Mouse (Mus musculus): Measurements from ENCODE around the gene Tnfrsf14. TPM values are rescaled to one million over a fixed set of nuclear protein-coding genes. Genes with fewer than 3 reads are reported as not detected.

The Tnfrsf14 gene
- 3.0 and 4.4 TPM in 2 replicates for polyA plus RNA-seq (2014; fragmentation: Nextera tagmentation; extraction: Ambion mirVana)

GRCm38 (mm10) chr4:154928395-154929087, at the start of gene Tnfrsf14:
Tnfrsf14 (minus strand) TSS chr4:154928563.
- no peaks in the 10 kb centered on the region for H3K36me3 ChIP-seq (ENCODE audit: control insufficient read depth, insufficient read depth, low read length)
- WGBS (ENCODE audit: insufficient replicate concordance): 15% methylated on average over 12 of the region's 12 CpGs
- peak; percentile 80 for ATAC-seq (replicated peaks; ENCODE audit: insufficient number of reproducible peaks, low FRiP score, low TSS enrichment)
- peaks cover 13% of the 10 kb centered on the region for H3K4me1 ChIP-seq (ENCODE audit: control insufficient read depth, insufficient read depth, low read length)
- peak within 1 kb of the TSS; percentile 38 for H3K4me3 ChIP-seq (ENCODE audit: low read depth, low read length)
- H3K9ac ChIP-seq (ENCODE audit: low read depth, low read length): peak within 1 kb of the TSS; percentile 65
- peak within 1 kb of the TSS; percentile 57 for H3K4me2 ChIP-seq
- no peaks in the 10 kb centered on the region for H3K9me3 ChIP-seq (replicated peaks; ENCODE audit: control insufficient read depth, low read length)
- H3K27me3 ChIP-seq (ENCODE audit: control insufficient read depth, insufficient read depth, low read length): no peaks in the 10 kb centered on the region
- peak within 1 kb of the TSS; percentile 85 for H3K27ac ChIP-seq (ENCODE audit: low read depth, low read length)

GRCm38 (mm10) chr4:154974163-154974611, 45.8 kb upstream of the Tnfrsf14 start:
- Histone ChIP-seq H3K27me3 (ENCODE audit: control insufficient read depth, insufficient read depth, low read length) (no peaks in the 10 kb centered on the region), H3K36me3 (ENCODE audit: control insufficient read depth, insufficient read depth, low read length) (peaks cover 84% of the 10 kb centered on the region), H3K4me1 (ENCODE audit: control insufficient read depth, insufficient read depth, low read length) (no peaks in the 10 kb centered on the region), H3K4me3 (ENCODE audit: low read depth, low read length) (no peak overlapping the region), H3K27ac (ENCODE audit: low read depth, low read length) (no peak overlapping the region), H3K4me2 (no peak overlapping the region), H3K9ac (ENCODE audit: low read depth, low read length) (no peak overlapping the region), H3K9me3 (replicated peaks; ENCODE audit: control insufficient read depth, low read length) (no peaks in the 10 kb centered on the region)
- no peak for ATAC-seq (replicated peaks; ENCODE audit: insufficient number of reproducible peaks, low FRiP score, low TSS enrichment)
- WGBS (ENCODE audit: insufficient replicate concordance): 86% methylated on average over 11 of the region's 11 CpGs

- WGBS (ENCODE audit: insufficient replicate concordance): 95% methylated on average over 12 of the region's 12 CpGs
These were observed 44.2 kb upstream of the Tnfrsf14 start for GRCm38 (mm10) chr4:154972546-154972945.

GRCm38 (mm10) chr4:154967173-154967572, 38.8 kb upstream of the Tnfrsf14 start:
- peaks cover 35% of the 10 kb centered on the region for H3K4me1 ChIP-seq (ENCODE audit: control insufficient read depth, insufficient read depth, low read length)
- WGBS (ENCODE audit: insufficient replicate concordance): 66% methylated on average over 5 of the region's 5 CpGs
- no peak for ATAC-seq (replicated peaks; ENCODE audit: insufficient number of reproducible peaks, low FRiP score, low TSS enrichment)

More at GRCm38 (mm10) chr4:154972546-154972945, 44.2 kb upstream of the Tnfrsf14 start:
- Histone ChIP-seq H3K9ac (ENCODE audit: low read depth, low read length) (no peak overlapping the region), H3K4me1 (ENCODE audit: control insufficient read depth, insufficient read depth, low read length) (peaks cover under 1% of the 10 kb centered on the region), H3K27ac (ENCODE audit: low read depth, low read length) (no peak overlapping the region), H3K4me2 (no peak overlapping the region), H3K36me3 (ENCODE audit: control insufficient read depth, insufficient read depth, low read length) (peaks cover 73% of the 10 kb centered on the region), H3K4me3 (ENCODE audit: low read depth, low read length) (no peak overlapping the region), H3K9me3 (replicated peaks; ENCODE audit: control insufficient read depth, low read length) (no peaks in the 10 kb centered on the region), H3K27me3 (ENCODE audit: control insufficient read depth, insufficient read depth, low read length) (no peaks in the 10 kb centered on the region)
- ATAC-seq (replicated peaks; ENCODE audit: insufficient number of reproducible peaks, low FRiP score, low TSS enrichment): no peak

GRCm38 (mm10) chr4:154965856-154966255, 37.5 kb upstream of the Tnfrsf14 start:
- peaks cover 42% of the 10 kb centered on the region for H3K4me1 ChIP-seq (ENCODE audit: control insufficient read depth, insufficient read depth, low read length)
- no peak for ATAC-seq (replicated peaks; ENCODE audit: insufficient number of reproducible peaks, low FRiP score, low TSS enrichment)
- H3K27ac ChIP-seq (ENCODE audit: low read depth, low read length): no peak overlapping the region
- H3K9me3 ChIP-seq (replicated peaks; ENCODE audit: control insufficient read depth, low read length): no peaks in the 10 kb centered on the region
- H3K9ac ChIP-seq (ENCODE audit: low read depth, low read length): 0 out of 2 replicates have a peak overlapping the region, but pooled peaks have one; percentile 11
- peaks cover 30% of the 10 kb centered on the region for H3K27me3 ChIP-seq (ENCODE audit: control insufficient read depth, insufficient read depth, low read length)
- peak overlapping the region; percentile 93 for H3K4me2 ChIP-seq
- H3K4me3 ChIP-seq (ENCODE audit: low read depth, low read length): no peak overlapping the region
- 76% methylated on average over 3 of the region's 3 CpGs for WGBS (ENCODE audit: insufficient replicate concordance)
- peaks cover 17% of the 10 kb centered on the region for H3K36me3 ChIP-seq (ENCODE audit: control insufficient read depth, insufficient read depth, low read length)

More at GRCm38 (mm10) chr4:154967173-154967572, 38.8 kb upstream of the Tnfrsf14 start:
- no peak overlapping the region for H3K27ac ChIP-seq (ENCODE audit: low read depth, low read length)
- H3K27me3 ChIP-seq (ENCODE audit: control insufficient read depth, insufficient read depth, low read length): peaks cover 17% of the 10 kb centered on the region
- H3K9ac ChIP-seq (ENCODE audit: low read depth, low read length): no peak overlapping the region
- no peak overlapping the region for H3K4me3 ChIP-seq (ENCODE audit: low read depth, low read length)
- H3K36me3 ChIP-seq (ENCODE audit: control insufficient read depth, insufficient read depth, low read length): peaks cover 30% of the 10 kb centered on the region
- H3K4me2 ChIP-seq: no peak overlapping the region
- no peaks in the 10 kb centered on the region for H3K9me3 ChIP-seq (replicated peaks; ENCODE audit: control insufficient read depth, low read length)

DNA sequence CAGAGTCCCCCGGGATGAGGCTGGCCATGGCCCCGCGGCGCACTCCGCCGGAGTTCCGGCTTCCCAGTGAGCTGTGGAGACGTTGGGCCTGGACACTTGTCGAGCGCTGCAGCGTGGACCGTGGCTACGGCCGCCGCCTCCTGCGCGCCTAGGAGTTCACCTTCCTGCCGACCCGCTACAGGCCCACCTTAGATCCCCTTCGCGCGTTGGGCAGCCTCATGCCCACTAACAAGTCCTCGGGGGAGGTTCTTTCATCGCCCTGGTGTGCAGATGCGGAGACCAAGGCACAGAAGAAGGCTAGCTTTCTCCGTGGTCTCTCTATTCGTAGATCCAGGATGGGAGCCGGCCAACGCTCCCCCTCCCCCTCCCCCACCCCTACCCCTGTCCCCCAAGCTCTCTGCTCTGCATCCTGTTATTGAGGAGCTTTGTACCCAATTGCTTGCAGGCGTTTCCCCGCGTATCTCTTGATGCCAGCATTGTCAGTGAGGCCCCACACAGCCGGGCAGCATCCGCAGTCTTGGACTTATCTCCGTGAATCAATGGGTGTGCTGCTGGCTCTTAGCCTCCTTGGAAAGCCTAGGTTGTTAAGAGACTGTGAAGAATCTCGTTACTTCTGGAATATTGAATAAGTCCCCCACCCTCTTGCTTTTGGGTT, 36.3 kb upstream of the Tnfrsf14 start:
- Histone ChIP-seq H3K27me3 (ENCODE audit: control insufficient read depth, insufficient read depth, low read length) (peaks cover 41% of the 10 kb centered on the region), H3K36me3 (ENCODE audit: control insufficient read depth, insufficient read depth, low read length) (peaks cover 8% of the 10 kb centered on the region; the same call in 1 of the 2 replicates), H3K9me3 (replicated peaks; ENCODE audit: control insufficient read depth, low read length) (no peaks in the 10 kb centered on the region), H3K4me1 (ENCODE audit: control insufficient read depth, insufficient read depth, low read length) (peaks cover 49% of the 10 kb centered on the region), H3K27ac (ENCODE audit: low read depth, low read length) (peak overlapping the region; percentile 91), H3K4me2 (peak overlapping the region; percentile 93), H3K9ac (ENCODE audit: low read depth, low read length) (peak overlapping the region; percentile 90), H3K4me3 (ENCODE audit: low read depth, low read length) (peak overlapping the region; percentile 81)
- WGBS (ENCODE audit: insufficient replicate concordance): 2% methylated on average over 36 of the region's 36 CpGs
- ATAC-seq (replicated peaks; ENCODE audit: insufficient number of reproducible peaks, low FRiP score, low TSS enrichment): no peak

- H3K9ac ChIP-seq (ENCODE audit: low read depth, low read length): peak within 1 kb of the TSS; percentile 90
- peak; percentile 93 for ATAC-seq (replicated peaks; ENCODE audit: insufficient number of reproducible peaks, low FRiP score, low TSS enrichment)
- peaks cover 48% of the 10 kb centered on the region for H3K27me3 ChIP-seq (ENCODE audit: control insufficient read depth, insufficient read depth, low read length)
- peaks cover 49% of the 10 kb centered on the region for H3K4me1 ChIP-seq (ENCODE audit: control insufficient read depth, insufficient read depth, low read length)
- under 1% methylated on average over 66 of the region's 66 CpGs for WGBS (ENCODE audit: insufficient replicate concordance)
- peaks cover under 1% of the 10 kb centered on the region; the same call in 1 of the 2 replicates for H3K36me3 ChIP-seq (ENCODE audit: control insufficient read depth, insufficient read depth, low read length)
- no peaks in the 10 kb centered on the region for H3K9me3 ChIP-seq (replicated peaks; ENCODE audit: control insufficient read depth, low read length)
- peak within 1 kb of the TSS; percentile 81 for H3K4me3 ChIP-seq (ENCODE audit: low read depth, low read length)
- H3K27ac ChIP-seq (ENCODE audit: low read depth, low read length): peak within 1 kb of the TSS; percentile 91
- peak within 1 kb of the TSS; percentile 93 for H3K4me2 ChIP-seq
These were observed 35.7 kb upstream of the Tnfrsf14 start, which contains the start of gene Pank4 for GRCm38 (mm10) chr4:154963901-154964580. Pank4 (plus strand) TSS chr4:154964123.

DNA sequence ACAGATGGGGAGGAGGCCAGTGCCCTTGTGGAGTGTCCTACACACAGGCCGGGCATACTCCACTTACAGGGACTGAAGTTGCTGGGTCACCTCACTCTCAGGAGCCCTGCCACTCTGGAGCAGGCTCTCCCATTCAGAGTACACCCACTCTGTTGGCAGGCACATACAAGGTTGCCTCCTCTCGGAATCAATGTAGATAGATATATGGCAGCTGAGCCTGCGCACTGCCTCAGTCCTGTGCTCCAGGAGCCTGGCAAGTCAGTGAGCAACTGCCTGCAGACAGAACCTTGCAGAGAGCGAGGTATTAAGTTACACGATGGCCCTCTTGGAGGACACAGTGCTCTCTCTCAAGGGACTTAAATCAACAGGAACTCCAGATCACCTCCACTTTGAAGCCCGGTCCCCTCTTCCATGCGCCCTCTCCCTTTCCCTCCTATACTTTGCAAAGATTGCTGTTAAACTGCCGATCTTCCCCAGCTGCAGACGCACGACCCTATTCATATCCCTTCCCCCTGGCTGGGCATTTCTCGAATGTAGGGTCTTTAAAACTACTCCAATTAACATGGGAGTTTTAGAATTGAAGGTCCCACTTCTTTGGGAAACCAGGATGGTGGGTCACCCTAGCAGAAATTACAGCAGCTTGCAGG, 35.0 kb upstream of the Tnfrsf14 start:
- no peak for ATAC-seq (replicated peaks; ENCODE audit: insufficient number of reproducible peaks, low FRiP score, low TSS enrichment)
- H3K4me3 ChIP-seq (ENCODE audit: low read depth, low read length): peak overlapping the region; percentile 81
- no peaks in the 10 kb centered on the region for H3K36me3 ChIP-seq (ENCODE audit: control insufficient read depth, insufficient read depth, low read length)
- peaks cover 53% of the 10 kb centered on the region for H3K4me1 ChIP-seq (ENCODE audit: control insufficient read depth, insufficient read depth, low read length)
- peaks cover 55% of the 10 kb centered on the region for H3K27me3 ChIP-seq (ENCODE audit: control insufficient read depth, insufficient read depth, low read length)
- no peaks in the 10 kb centered on the region for H3K9me3 ChIP-seq (replicated peaks; ENCODE audit: control insufficient read depth, low read length)
- WGBS (ENCODE audit: insufficient replicate concordance): 32% methylated on average over 11 of the region's 11 CpGs
- H3K4me2 ChIP-seq: peak overlapping the region; percentile 93
- H3K27ac ChIP-seq (ENCODE audit: low read depth, low read length): no peak overlapping the region
- no peak overlapping the region; the same call in 1 of the 2 replicates for H3K9ac ChIP-seq (ENCODE audit: low read depth, low read length)

Data from heart, embryonic 11.5 days (tissue).